Mouse (Mus musculus) lung, postnatal 0 days (tissue): ENCODE results near the gene Cmip.

ENCODE experiments used
- CTCF ChIP-seq: IDR thresholded peaks from 2 replicates; pipeline ENCODE4 v1.5.1; 2016; ENCODE audit warnings: antibody characterized with exemption, mild to moderate bottlenecking
- EP300 ChIP-seq: IDR thresholded peaks from 2 replicates; pipeline ENCODE4 v1.6.1; 2016; ENCODE audit warnings: antibody characterized with exemption, mild to moderate bottlenecking, control low read depth

GRCm38 (mm10) chr8:117446344-117446997, 189.6 kb downstream of the Cmip start:
- no peak for TF ChIP-seq CTCF
- TF ChIP-seq EP300: no peak
